Mouse (Mus musculus) limb, embryonic 13.5 days (tissue): ENCODE measurements around the gene Arhgap45. TPM values are rescaled to one million over a fixed set of nuclear protein-coding genes. Genes with fewer than 3 reads are reported as not detected.
"Not testable (repeated sequence)": the region's sequence is repeated elsewhere in the genome, so short reads cannot be mapped to it uniquely, and the experiment has no call there.

Source experiments
- ATAC-seq: fragments of 200-750 bp; cut with Nextera tagmentation; 2 replicates; pipeline ENCODE4 v1.8.0; 2017; ENCODE audit warnings: low read depth, moderate number of reproducible peaks, moderate TSS enrichment; ENCODE audit not compliant: low FRiP score
- H3K27ac ChIP-seq: fragments of 300-500 bp; sonication (generic); 2 replicates; pipeline ENCODE4 v1.5.1; 2015; ENCODE audit warnings: inconsistent platforms, mild to moderate bottlenecking, moderate library complexity
- H3K27me3 ChIP-seq: fragments of 300-500 bp; sonication (generic); 2 replicates; pipeline ENCODE4 v1.6.1; 2015; ENCODE audit warnings: mild to moderate bottlenecking, inconsistent platforms
- H3K36me3 ChIP-seq: fragments of 300-500 bp; sonication (generic); 2 replicates; pipeline ENCODE4 v1.6.1; 2015; ENCODE audit warnings: inconsistent platforms, mild to moderate bottlenecking, moderate library complexity
- H3K4me1 ChIP-seq: fragments of 300-500 bp; sonication (generic); 2 replicates; pipeline ENCODE4 v1.6.1; 2015; ENCODE audit warnings: inconsistent platforms
- H3K4me2 ChIP-seq: fragments of 300-500 bp; sonication (generic); replicated peaks from 2 replicates; pipeline ENCODE4 v1.6.1; 2015; ENCODE audit warnings: inconsistent platforms, mild to moderate bottlenecking, moderate library complexity
- H3K4me3 ChIP-seq: fragments of 300-500 bp; sonication (generic); 2 replicates; pipeline ENCODE4 v1.5.1; 2015; ENCODE audit warnings: moderate library complexity, mild to moderate bottlenecking, inconsistent platforms
- H3K9ac ChIP-seq: fragments of 300-500 bp; sonication (generic); 2 replicates; pipeline ENCODE4 v1.6.1; 2015; ENCODE audit warnings: mild to moderate bottlenecking, inconsistent platforms
- H3K9me3 ChIP-seq: fragments of 300-500 bp; sonication (generic); 2 replicates; pipeline ENCODE4 v1.6.1; 2016; ENCODE audit warnings: inconsistent platforms
- WGBS: fragments of 180-500 bp; shearing (Covaris S2); methylation state at CpG from one replicate; pipeline ENCODE4 v1.1.7; 2015; 5-methylcytosine and 5-hydroxymethylcytosine counted together
- polyA plus RNA-seq: library from polyadenylated mRNA; unstranded; fragments of >200 nt; fragmentation: Nextera tagmentation; extraction: Ambion mirVana; gene quantifications from 2 replicates; pipeline ENCODE4 v1.2.1, GENCODE M21; 2015

Gene Arhgap45
- polyA plus RNA-seq, 1 experiment from 2014 or later: 7.3 TPM

GRCm38 (mm10) chr10:80053831-80054815 lies 37.7 kb downstream of the Arhgap45 start:
- H3K36me3 ChIP-seq: peaks cover 38% of the 10 kb centered on the region
- no peaks in the 10 kb centered on the region for H3K9me3 ChIP-seq
- ATAC-seq: peak; percentile 49
- 1% methylated on average over 77 of the region's 77 CpGs for WGBS
- H3K27me3 ChIP-seq: no peaks in the 10 kb centered on the region
- H3K9ac ChIP-seq: peak overlapping the region; percentile 87
- H3K4me2 ChIP-seq: peak overlapping the region; percentile 87
- peaks cover 28% of the 10 kb centered on the region for H3K4me1 ChIP-seq
- peak overlapping the region; percentile 97 for H3K27ac ChIP-seq
- H3K4me3 ChIP-seq: peak overlapping the region; percentile 73

DNA sequence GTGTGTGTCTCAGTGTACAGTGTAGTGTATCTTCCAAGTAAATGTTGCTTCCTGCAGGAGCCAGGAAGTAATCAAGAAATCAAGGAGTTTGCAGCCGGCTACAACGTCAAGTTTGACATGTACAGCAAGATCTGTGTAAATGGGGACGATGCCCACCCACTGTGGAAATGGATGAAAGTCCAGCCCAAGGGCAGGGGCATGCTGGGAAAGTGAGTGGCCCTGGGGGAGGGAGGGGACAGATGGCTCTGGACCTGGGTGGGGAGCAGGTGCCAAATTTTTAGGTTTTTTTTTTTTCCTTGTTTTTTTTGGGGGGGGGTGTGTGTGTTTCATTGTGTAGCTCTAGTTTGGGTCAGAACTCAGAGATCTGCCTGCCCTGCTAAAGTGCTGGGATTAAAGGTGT lies 38.5 kb downstream of the Arhgap45 start:
- Histone ChIP-seq H3K4me3 (peak overlapping the region; percentile 73), H3K9ac (peak overlapping the region; percentile 87), H3K36me3 (peaks cover 46% of the 10 kb centered on the region), H3K4me1 (peaks cover 28% of the 10 kb centered on the region), H3K4me2 (peak overlapping the region; percentile 87)
- not testable (repeated sequence) for H3K9me3 ChIP-seq, ATAC-seq, H3K27ac ChIP-seq, H3K27me3 ChIP-seq
- WGBS: 30% methylated on average over 3 of the region's 3 CpGs

DNA sequence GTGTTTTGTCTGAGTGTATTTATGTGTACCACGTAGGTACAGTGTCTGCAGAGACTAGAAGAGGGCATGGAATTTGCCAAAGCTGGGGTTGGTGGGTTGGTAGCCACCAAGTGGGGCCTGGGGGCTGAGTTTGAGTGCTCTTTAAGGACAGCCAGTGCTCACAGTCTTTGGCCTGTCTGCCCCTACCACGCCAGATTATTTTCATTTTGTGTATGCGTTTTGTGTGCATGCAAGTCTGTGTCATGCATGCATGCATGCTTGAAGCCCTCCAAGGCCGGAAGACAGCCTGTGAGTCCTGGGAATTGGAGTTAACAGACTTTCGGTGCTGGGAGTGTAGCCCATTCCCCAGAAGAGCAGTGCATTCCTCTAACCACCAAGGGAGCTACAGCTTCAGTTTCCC lies 38.9 kb downstream of the Arhgap45 start:
- peak overlapping the region; percentile 73 for H3K4me3 ChIP-seq
- peaks cover 28% of the 10 kb centered on the region for H3K4me1 ChIP-seq
- no peak for ATAC-seq

GRCm38 (mm10) chr10:80055891-80056290 lies 39.4 kb downstream of the Arhgap45 start:
- Histone ChIP-seq H3K27me3 (no peaks in the 10 kb centered on the region), H3K36me3 (peaks cover 56% of the 10 kb centered on the region), H3K9me3 (no peaks in the 10 kb centered on the region), H3K4me1 (peaks cover 28% of the 10 kb centered on the region), H3K4me3 (no peak overlapping the region), H3K4me2 (no peak overlapping the region), H3K27ac (no peak overlapping the region), H3K9ac (no peak overlapping the region)
- ATAC-seq: no peak
- 77% methylated on average over 9 of the region's 10 CpGs for WGBS

More for the DNA sequence above, 38.9 kb downstream of the Arhgap45 start:
- Histone ChIP-seq H3K27ac (no peak overlapping the region), H3K9me3 (no peaks in the 10 kb centered on the region), H3K4me2 (peak overlapping the region; percentile 87), H3K9ac (peak overlapping the region; percentile 50), H3K27me3 (no peaks in the 10 kb centered on the region), H3K36me3 (peaks cover 51% of the 10 kb centered on the region)
- 79% methylated on average over 5 of the region's 5 CpGs for WGBS

DNA sequence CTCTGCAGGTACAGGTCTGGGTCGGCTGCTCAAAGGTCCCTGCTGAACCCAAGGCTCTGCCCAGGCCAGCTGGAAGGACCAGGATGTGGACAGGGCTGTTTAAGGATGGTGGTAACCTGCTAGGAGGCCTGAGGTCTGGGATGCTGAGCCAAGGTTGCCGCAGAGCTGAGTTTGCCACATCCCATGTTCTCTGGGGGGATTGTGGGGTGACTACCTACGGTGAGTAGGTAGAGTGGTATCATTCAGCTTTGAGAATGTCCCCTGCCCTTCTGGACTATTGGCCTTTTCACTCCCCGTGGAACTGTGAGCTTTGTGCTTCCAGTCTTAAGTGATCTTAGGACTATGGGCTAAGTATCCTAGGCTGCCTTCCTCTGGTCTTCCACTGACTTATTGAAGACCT lies 40.1 kb downstream of the Arhgap45 start:
- Histone ChIP-seq H3K4me3 (no peak overlapping the region), H3K9me3 (no peaks in the 10 kb centered on the region), H3K4me2 (no peak overlapping the region), H3K27ac (no peak overlapping the region), H3K27me3 (no peaks in the 10 kb centered on the region), H3K36me3 (peaks cover 62% of the 10 kb centered on the region), H3K4me1 (peaks cover 28% of the 10 kb centered on the region), H3K9ac (no peak overlapping the region)
- no peak for ATAC-seq
- 88% methylated on average over 4 of the region's 4 CpGs for WGBS

- Histone ChIP-seq H3K27ac (no peak overlapping the region; the same call in 1 of the 2 replicates), H3K4me3 (no peak overlapping the region), H3K27me3 (no peaks in the 10 kb centered on the region), H3K4me2 (no peak overlapping the region), H3K4me1 (peaks cover 21% of the 10 kb centered on the region), H3K9ac (peak overlapping the region; percentile 31; the same call in 1 of the 2 replicates), H3K36me3 (peaks cover 67% of the 10 kb centered on the region), H3K9me3 (no peaks in the 10 kb centered on the region)
- WGBS: 90% methylated on average over 27 of the region's 27 CpGs
- no peak for ATAC-seq
Measured at GRCm38 (mm10) chr10:80056976-80057682, 40.7 kb downstream of the Arhgap45 start.

DNA sequence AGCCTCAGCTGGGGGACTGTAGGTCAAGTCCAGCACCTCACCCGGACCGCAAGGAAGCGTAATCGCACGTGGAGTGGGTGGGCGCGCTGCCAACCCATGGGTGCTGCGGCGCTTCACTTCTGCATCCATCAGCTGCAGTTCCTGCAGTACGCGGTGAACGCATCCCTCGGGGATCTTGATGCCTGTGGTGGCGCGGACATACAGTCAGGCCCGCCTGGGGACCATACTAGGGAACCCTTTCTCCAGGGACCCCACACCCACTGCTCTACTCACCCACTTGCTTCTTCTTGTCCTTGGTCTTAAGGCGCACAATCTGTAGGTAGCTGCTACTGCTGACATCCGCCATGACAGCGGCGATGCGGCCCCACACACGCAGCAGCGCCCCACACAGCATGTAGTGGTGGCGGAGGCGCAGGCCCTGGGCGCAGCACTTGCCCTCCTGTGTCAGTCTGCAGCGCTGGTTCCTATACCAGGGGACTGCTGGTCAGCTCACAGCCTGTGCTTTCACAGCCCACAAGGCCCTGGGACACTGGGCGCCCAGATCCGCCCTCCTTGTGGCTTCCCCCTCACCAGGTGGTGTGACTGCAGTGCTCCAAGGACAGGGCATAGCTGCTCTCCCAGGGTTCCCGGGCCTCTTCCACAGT lies 41.4 kb downstream of the Arhgap45 start:
- WGBS: 79% methylated on average over 30 of the region's 30 CpGs
- H3K27me3 ChIP-seq: no peaks in the 10 kb centered on the region
- ATAC-seq: no peak
- H3K9ac ChIP-seq: no peak overlapping the region; the same call in 1 of the 2 replicates
- H3K4me1 ChIP-seq: peaks cover 20% of the 10 kb centered on the region
- peaks cover 74% of the 10 kb centered on the region for H3K36me3 ChIP-seq
- H3K4me2 ChIP-seq: no peak overlapping the region
- H3K27ac ChIP-seq: no peak overlapping the region; the same call in 1 of the 2 replicates
- H3K4me3 ChIP-seq: no peak overlapping the region
- H3K9me3 ChIP-seq: no peaks in the 10 kb centered on the region

DNA sequence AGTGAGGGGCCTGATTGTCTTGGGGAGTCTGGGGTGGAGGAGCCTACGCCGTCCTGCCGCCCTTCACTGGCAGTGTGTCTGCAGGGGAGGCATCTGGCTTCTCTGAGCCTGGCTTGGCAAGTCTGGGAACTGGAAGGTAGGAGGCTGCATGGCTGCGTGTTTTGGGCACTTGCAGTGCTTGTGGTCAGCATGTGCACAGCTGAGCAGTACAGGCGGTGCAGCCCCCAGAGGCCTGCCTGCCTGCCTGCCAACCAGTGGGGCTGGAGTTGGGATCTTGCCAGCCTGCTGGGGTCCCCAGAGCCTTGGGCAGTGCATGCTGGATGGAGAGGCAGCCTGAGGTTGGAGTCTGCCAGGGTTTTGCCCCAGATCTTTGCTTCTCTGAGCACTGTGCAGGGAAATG lies 46.7 kb downstream of the Arhgap45 start:
- Histone ChIP-seq H3K9me3 (no peaks in the 10 kb centered on the region), H3K4me3 (no peak overlapping the region), H3K9ac (0 out of 2 replicates have a peak overlapping the region, but pooled peaks have one; percentile 36), H3K4me2 (no peak overlapping the region), H3K4me1 (no peaks in the 10 kb centered on the region), H3K27ac (no peak overlapping the region), H3K27me3 (no peaks in the 10 kb centered on the region), H3K36me3 (peaks cover 73% of the 10 kb centered on the region)
- ATAC-seq: no peak
- 92% methylated on average over 5 of the region's 5 CpGs for WGBS

- Histone ChIP-seq H3K36me3 (peaks cover 64% of the 10 kb centered on the region), H3K27ac (no peak overlapping the region), H3K4me1 (no peaks in the 10 kb centered on the region), H3K27me3 (no peaks in the 10 kb centered on the region), H3K9ac (peak overlapping the region; percentile 36; the same call in 1 of the 2 replicates), H3K4me2 (no peak overlapping the region), H3K9me3 (no peaks in the 10 kb centered on the region), H3K4me3 (no peak overlapping the region)
- ATAC-seq: no peak
- whole genome bisulfite sequencing: 73% methylated on average over 23 of the region's 23 CpGs
Measured at GRCm38 (mm10) chr10:80063877-80064650, 47.6 kb downstream of the Arhgap45 start.

DNA sequence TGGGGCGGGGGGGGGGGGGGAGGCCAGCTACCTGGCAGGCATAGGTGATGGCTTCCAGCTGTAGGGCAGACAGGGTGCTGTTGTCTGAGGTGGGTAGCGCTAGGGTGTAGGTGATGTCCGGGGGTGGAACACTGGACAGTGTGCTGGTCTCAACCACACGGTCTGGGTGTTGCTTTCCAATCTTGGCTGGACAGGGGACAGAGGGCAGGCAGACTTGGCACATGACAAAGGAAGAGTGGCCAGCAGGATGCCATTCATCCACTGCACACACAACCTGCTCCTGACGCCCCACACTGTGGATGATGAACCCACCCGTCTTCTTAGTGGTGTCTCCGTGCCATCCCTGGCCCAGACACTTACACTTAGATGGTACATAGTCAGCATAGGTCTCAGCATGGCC lies 52.8 kb downstream of the Arhgap45 start:
- Histone ChIP-seq H3K36me3 (peaks cover 23% of the 10 kb centered on the region), H3K27me3 (no peaks in the 10 kb centered on the region), H3K4me1 (peaks cover 16% of the 10 kb centered on the region), H3K9me3 (no peaks in the 10 kb centered on the region), H3K27ac (no peak overlapping the region), H3K9ac (no peak overlapping the region), H3K4me3 (no peak overlapping the region), H3K4me2 (no peak overlapping the region)
- 94% methylated on average over 6 of the region's 7 CpGs for WGBS
- ATAC-seq: no peak

- whole genome bisulfite sequencing: 90% methylated on average over 4 of the region's 4 CpGs
- no peak for ATAC-seq
Measured at GRCm38 (mm10) chr10:80069948-80070450, 53.5 kb downstream of the Arhgap45 start.

More at GRCm38 (mm10) chr10:80069948-80070450, 53.5 kb downstream of the Arhgap45 start:
- Histone ChIP-seq H3K36me3 (peaks cover 20% of the 10 kb centered on the region), H3K4me3 (no peak overlapping the region), H3K4me1 (peaks cover 21% of the 10 kb centered on the region), H3K27ac (no peak overlapping the region), H3K9me3 (no peaks in the 10 kb centered on the region), H3K27me3 (no peaks in the 10 kb centered on the region), H3K9ac (no peak overlapping the region), H3K4me2 (no peak overlapping the region)
